Mouse (Mus musculus): ENCODE data around the gene Ifnar1.
"Not testable (repeated sequence)": the region's sequence is repeated elsewhere in the genome, so short reads cannot be mapped to it uniquely, and the experiment has no call there.

The Ifnar1 gene

GRCm38 (mm10) chr16:91505116-91505601 lies 20.1 kb downstream of the Ifnar1 start:
- DNase-seq (ENCODE audit: low spot score), result no peak

GRCm38 (mm10) chr16:91506396-91506795 lies 21.4 kb downstream of the Ifnar1 start:
- DNase-seq (ENCODE audit: low spot score), result no peak

- peak; percentile 61 for DNase-seq (ENCODE audit: low spot score)
Observed at GRCm38 (mm10) chr16:91512161-91512787, 27.2 kb downstream of the Ifnar1 start.

- no peak for DNase-seq (ENCODE audit: low spot score)
Observed at GRCm38 (mm10) chr16:91513099-91513498, 28.1 kb downstream of the Ifnar1 start.

- DNase-seq (ENCODE audit: low spot score), result no peak
Observed at GRCm38 (mm10) chr16:91517020-91517419, 32.0 kb downstream of the Ifnar1 start.

- no peak for DNase-seq (ENCODE audit: low spot score)
Observed at GRCm38 (mm10) chr16:91522040-91522439, 37.0 kb downstream of the Ifnar1 start.

- no peak for DNase-seq (ENCODE audit: low spot score)
Observed at GRCm38 (mm10) chr16:91522479-91523309, 37.7 kb downstream of the Ifnar1 start.

GRCm38 (mm10) chr16:91524206-91524605 lies 39.2 kb downstream of the Ifnar1 start:
- no peak for DNase-seq (ENCODE audit: low spot score)

GRCm38 (mm10) chr16:91526274-91526673 lies 41.2 kb downstream of the Ifnar1 start:
- no peak for DNase-seq (ENCODE audit: low spot score)

- DNase-seq (ENCODE audit: low spot score), result no peak
Observed at GRCm38 (mm10) chr16:91527051-91527450, 42.0 kb downstream of the Ifnar1 start.

- no peak for DNase-seq (ENCODE audit: low spot score)
Observed at GRCm38 (mm10) chr16:91527500-91527899, 42.5 kb downstream of the Ifnar1 start.

- DNase-seq (ENCODE audit: low spot score), result no peak
Observed at GRCm38 (mm10) chr16:91528578-91528977, 43.5 kb downstream of the Ifnar1 start.

- not testable (repeated sequence) for DNase-seq (ENCODE audit: low spot score)
Observed at GRCm38 (mm10) chr16:91530830-91531229, 45.8 kb downstream of the Ifnar1 start.

- DNase-seq (ENCODE audit: low spot score), result no peak
Observed at GRCm38 (mm10) chr16:91531856-91532255, 46.8 kb downstream of the Ifnar1 start.

- no peak for DNase-seq (ENCODE audit: low spot score)
Observed at GRCm38 (mm10) chr16:91532429-91532828, 47.4 kb downstream of the Ifnar1 start.

GRCm38 (mm10) chr16:91533097-91534001 lies 48.3 kb downstream of the Ifnar1 start:
- no peak for DNase-seq (ENCODE audit: low spot score)

- DNase-seq (ENCODE audit: low spot score), result no peak
Observed at GRCm38 (mm10) chr16:91534477-91534876, 49.4 kb downstream of the Ifnar1 start.

GRCm38 (mm10) chr16:91534888-91535287 lies 49.9 kb downstream of the Ifnar1 start:
- DNase-seq (ENCODE audit: low spot score), result no peak

- no peak for DNase-seq (ENCODE audit: low spot score)
Observed at GRCm38 (mm10) chr16:91536372-91536771, 51.3 kb downstream of the Ifnar1 start.

- DNase-seq (ENCODE audit: low spot score), result no peak
Observed at GRCm38 (mm10) chr16:91537065-91537464, 52.0 kb downstream of the Ifnar1 start.

- DNase-seq (ENCODE audit: low spot score), result no peak
Observed at GRCm38 (mm10) chr16:91538051-91538450, 53.0 kb downstream of the Ifnar1 start.

- DNase-seq (ENCODE audit: low spot score), result no peak
Observed at GRCm38 (mm10) chr16:91538513-91538912, 53.5 kb downstream of the Ifnar1 start.

Measured in testis, postnatal 14 days (tissue).